Mouse (Mus musculus) megakaryocyte-erythroid progenitor cell, adult 5-6 weeks (primary cell): ENCODE data around the gene Cdk19. TPM values are rescaled to one million over a fixed set of nuclear protein-coding genes. Genes with fewer than 3 reads are reported as not detected.
"Not testable (repeated sequence)": the region's sequence is repeated elsewhere in the genome, so short reads cannot be mapped to it uniquely, and the experiment has no call there.

Experiments used
- ATAC-seq: replicated peaks from 2 replicates; pipeline ENCODE4 v1.8.0; 2016; ENCODE audit warnings: mild to moderate bottlenecking, inconsistent platforms; ENCODE audit not compliant: severe bottlenecking, poor library complexity, low FRiP score, low TSS enrichment
- total RNA-seq, 2 experiments: library from RNA; stranded (forward) in 1 of 2; stranded (reverse) in 1 of 2; fragments of 200-1000, 215-1000 nt in 1 of 2; fragments of >200 nt in 1 of 2; fragmentation: Nextera tagmentation in 1 of 2; gene quantifications; 2 replicates each; pipeline ENCODE4 v1.2.3; 2014 to 2017

Cdk19 gene
- total RNA-seq, 2 experiments from 2014 or later, result 17.4 to 24.0 TPM

GRCm38 (mm10) chr10:40532586-40532985, 193.2 kb downstream of the Cdk19 start:
- not testable (repeated sequence) for ATAC-seq

Other genes starting within 250 kb of the Cdk19 start
- 44.2 and 51.6 TPM in 2 replicates for gene Slc16a10, start 197.3 kb upstream of the Cdk19 start, total RNA-seq (2014; fragmentation: Nextera tagmentation)
- gene Slc16a10, start 197.3 kb upstream of the Cdk19 start, total RNA-seq (2017), result 27.1 and 35.5 TPM in 2 replicates
- gene Rpf2, start 92.5 kb upstream of the Cdk19 start, total RNA-seq (2014; fragmentation: Nextera tagmentation), result 70.6 and 102 TPM in 2 replicates
- 263 and 350 TPM in 2 replicates for gene Rpf2, start 92.5 kb upstream of the Cdk19 start, total RNA-seq (2017)
- gene Gtf3c6, start 81.5 kb upstream of the Cdk19 start, total RNA-seq (2014; fragmentation: Nextera tagmentation), result 66.5 and 85.8 TPM in 2 replicates
- gene Gtf3c6, start 81.5 kb upstream of the Cdk19 start, total RNA-seq (2017), result 152 and 249 TPM in 2 replicates
- 196 and 233 TPM in 2 replicates for gene Amd1, start 37.4 kb upstream of the Cdk19 start, total RNA-seq (2014; fragmentation: Nextera tagmentation)
- 272 and 286 TPM in 2 replicates for gene Amd1, start 37.4 kb upstream of the Cdk19 start, total RNA-seq (2017)
- gene Slc22a16, start 230.8 kb downstream of the Cdk19 start, total RNA-seq (2014; fragmentation: Nextera tagmentation), result not detected in 2 replicates
- gene Slc22a16, start 230.8 kb downstream of the Cdk19 start, total RNA-seq (2017), result not detected in 2 replicates